Mouse (Mus musculus): Measurements from ENCODE around the gene Gm10134.

The Gm10134 gene

GRCm38 (mm10) chr2:28504676-28505075, 1.2 kb upstream of the Gm10134 start:
- DNase-seq (ENCODE audit: low spot score): peak; percentile 34

DNA sequence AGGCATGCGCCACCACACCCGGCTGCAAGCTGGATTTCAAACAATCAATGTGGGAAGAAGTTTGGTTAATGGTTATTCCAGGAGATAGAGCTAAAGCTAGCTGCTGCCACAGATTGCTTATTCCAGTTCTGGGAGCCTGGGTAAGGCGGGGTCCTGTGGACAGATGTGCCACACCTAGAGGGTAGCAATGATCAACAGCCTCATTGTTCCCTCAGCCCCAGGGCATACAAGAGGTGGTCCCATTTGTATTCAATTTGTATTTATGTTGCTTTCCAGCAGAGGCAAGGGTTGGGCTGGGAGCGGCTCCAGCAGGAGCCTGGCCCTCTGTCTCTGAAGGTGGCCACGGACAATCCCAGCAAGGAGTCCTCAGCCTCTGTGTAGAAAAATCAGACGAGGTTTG, 396 bp downstream of the Gm10134 start:
- DNase-seq (ENCODE audit: low spot score): peak; percentile 28

DNA sequence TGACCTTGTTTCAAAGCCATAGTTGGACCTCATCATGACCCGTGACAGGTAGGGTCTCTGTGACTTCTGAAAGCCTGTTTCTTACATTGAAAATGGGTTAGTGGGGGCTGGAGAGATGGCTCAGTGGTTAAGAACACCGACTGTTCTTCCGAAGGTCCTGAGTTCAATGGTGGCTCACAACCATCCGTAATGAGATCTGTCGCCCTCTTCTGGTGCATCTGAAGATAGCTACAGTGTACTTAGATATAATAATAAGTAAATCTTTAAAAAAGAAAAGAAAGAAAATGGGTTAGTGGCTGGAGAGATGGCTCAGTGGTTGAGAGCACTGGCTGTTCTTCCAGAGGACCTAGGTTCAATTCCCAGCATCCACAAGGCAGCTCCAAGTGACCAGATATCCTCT, 5.7 kb downstream of the Gm10134 start:
- peak; percentile 31 for DNase-seq (ENCODE audit: low spot score)

DNA sequence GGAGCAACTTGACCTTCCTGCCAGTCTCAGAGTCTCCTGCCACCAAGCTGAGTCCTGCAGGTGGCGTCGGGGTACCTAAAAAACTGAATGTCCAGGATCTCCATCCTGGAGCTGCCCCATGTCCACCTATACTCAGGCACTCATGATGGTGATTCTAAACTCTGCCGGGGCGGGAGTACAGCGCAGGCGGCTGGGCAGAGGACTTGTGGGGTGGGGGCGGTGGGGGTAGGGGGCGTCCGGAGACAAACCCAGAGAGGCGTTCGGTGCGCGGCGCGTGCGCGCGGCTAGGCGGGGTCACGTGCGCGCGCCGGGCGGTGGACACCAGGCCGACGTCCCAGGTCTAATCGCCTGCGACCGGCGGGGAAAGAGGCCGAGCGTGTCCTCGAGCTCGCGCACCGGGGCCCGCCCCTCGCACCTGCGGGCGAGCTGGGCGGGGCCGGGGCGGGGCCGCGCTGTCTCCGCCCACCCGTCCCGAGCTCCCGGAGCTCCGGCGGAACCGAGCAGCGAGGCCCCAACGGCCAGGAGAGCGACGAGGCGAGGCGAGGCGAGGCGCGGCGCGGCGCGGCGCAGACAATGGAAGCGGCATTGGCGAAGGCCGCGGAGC, 7.0 kb downstream of the Gm10134 start, which contains the start of gene Ralgds:
TSS of gene Ralgds (plus strand) at position 328 of the 604 bp plus-strand sequence.
- DNase-seq (ENCODE audit: low spot score): peak; percentile 77

DNA sequence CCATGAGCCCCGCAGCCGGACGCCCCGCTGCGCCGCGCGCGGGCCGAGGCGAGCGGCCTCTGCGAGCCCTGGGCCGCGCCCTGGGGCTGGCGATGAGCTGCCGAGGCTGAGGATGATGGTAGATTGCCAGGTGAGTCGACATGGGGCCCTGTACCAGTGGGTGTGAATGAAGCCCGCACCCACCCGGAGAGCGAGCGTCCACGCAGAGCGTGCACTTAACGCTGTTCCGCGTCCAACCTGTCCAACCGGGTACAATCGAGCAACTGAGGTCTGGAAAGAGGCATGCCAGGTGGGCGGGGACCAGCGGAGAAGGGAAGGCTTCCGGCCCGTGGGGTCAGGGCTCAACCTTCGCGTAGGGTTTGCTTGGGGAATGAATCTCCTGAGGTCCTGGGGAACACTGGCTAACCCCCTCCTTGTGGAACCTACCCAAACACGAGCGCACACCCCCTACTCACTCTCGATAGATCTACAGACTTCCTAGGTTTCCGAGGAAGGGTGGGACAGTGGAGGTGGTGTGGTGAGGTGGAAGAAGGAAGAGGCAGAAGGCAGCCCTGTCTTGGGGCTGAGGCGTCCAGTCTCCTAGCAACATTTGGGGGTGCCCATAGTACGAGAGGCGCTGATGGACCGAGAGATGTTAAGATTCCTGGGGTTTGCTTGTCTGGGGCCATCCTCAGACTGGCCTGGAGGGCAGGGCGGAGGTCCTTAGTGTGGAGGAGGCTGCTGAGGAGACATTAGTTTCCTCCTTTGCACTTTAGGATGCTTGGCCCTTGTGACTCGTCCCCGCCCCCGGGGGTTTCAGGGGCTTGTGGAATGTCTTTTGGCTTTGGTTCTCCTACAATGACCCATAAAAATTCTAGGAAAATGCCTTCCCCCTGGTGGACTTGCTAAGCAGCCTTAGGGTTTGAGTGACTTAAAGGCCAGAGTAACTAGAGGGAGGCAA, 7.8 kb downstream of the Gm10134 start:
- peak; percentile 68 for DNase-seq (ENCODE audit: low spot score)

- peak; percentile 95 for DNase-seq (ENCODE audit: low spot score)
These were observed 8.6 kb downstream of the Gm10134 start for GRCm38 (mm10) chr2:28514489-28514888.

GRCm38 (mm10) chr2:28517206-28517909, 11.5 kb downstream of the Gm10134 start:
- DNase-seq (ENCODE audit: low spot score): peak; percentile 87

GRCm38 (mm10) chr2:28518231-28518630, 12.3 kb downstream of the Gm10134 start:
- DNase-seq (ENCODE audit: low spot score): no peak

GRCm38 (mm10) chr2:28520581-28520980, 14.7 kb downstream of the Gm10134 start:
- no peak for DNase-seq (ENCODE audit: low spot score)

DNA sequence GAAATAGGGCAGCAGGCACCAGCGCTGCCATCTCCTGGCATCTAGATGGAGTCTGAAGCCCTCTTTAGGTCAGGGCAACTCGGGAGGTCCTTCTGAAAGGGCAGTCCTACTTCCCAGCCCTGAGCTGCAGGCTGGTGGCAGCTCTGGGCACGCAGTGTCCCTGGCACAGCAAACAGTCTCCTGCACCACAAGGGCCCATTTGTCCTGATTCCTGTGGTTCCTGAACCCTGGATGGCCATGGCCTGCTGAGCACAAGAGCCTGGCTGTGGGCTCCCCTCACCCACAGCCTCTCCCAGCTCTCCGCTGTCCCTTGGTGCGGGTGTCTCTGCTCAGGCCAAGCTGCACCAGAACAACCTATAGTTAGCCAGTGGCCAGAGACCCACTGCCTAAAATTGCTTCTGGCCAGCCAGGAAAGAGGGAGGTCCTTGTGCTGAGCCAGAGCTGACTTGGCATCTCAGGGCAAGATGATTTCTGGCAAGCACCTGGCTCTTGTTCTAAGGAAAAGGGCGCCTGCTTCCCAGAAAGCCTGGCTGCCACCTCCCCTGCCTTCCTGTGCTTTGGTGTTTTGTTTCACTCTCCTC, 15.8 kb downstream of the Gm10134 start:
- no peak for DNase-seq (ENCODE audit: low spot score)

- no peak for DNase-seq (ENCODE audit: low spot score)
These were observed 16.3 kb downstream of the Gm10134 start for GRCm38 (mm10) chr2:28522166-28522565.

- peak; percentile 86 for DNase-seq (ENCODE audit: low spot score)
These were observed 17.8 kb downstream of the Gm10134 start for GRCm38 (mm10) chr2:28523643-28524117.

DNA sequence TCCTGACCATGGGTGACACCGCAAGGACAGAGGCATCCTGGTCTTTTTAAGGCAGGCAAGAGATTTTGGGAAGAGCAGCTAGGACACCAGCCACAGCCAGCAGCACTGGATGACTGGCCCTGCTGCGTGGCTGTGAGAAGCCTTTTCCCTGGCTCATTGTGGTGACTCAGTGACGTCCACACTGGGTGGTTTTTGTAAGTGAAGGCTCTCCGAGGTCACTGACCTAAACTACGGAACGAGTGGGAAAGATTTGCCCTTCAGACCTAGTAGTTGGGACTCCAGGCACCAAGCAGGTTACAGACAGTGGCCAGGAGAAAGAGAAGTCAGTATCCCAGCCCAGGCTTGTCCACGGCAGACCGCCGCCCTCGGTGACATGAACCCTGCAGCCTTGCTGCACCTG, 18.5 kb downstream of the Gm10134 start:
- DNase-seq (ENCODE audit: low spot score): no peak

DNA sequence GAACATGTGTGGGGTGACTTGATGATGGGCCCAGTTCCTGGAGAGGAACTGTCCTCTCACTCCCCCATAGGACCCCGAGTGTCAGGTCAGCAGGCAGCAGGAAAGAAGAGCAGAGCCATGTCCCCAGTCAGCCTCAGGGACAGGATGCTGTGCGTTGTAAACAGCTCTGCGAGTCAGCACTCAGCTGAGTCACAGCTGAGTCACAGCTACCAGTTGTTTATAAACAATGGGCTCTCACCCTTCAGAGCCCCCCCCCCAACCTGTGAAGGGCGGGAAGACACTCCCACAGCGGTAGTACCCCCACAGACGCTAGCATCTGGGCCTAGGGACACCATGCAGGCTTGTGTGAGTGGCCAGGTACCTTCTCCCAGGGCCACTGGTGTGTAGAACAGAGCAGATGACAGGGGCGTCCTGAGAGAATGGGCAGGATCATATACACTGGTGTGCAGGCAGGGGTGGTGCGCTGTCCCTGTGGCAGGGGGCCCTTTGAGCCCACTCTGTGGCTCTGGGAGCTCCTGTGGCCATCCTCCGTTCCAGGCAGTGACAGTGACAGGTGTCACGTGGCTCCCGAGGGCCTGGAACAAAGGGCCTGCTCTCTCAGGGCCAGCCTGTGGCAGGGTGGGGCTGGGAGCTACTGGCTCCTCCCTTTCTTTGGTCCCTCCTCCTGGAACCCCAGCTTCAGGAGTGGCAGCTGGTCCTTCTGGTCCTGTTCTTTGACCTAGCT, 19.5 kb downstream of the Gm10134 start:
- DNase-seq (ENCODE audit: low spot score): no peak

- DNase-seq (ENCODE audit: low spot score): no peak
These were observed 20.3 kb downstream of the Gm10134 start for GRCm38 (mm10) chr2:28525943-28526876.

DNA sequence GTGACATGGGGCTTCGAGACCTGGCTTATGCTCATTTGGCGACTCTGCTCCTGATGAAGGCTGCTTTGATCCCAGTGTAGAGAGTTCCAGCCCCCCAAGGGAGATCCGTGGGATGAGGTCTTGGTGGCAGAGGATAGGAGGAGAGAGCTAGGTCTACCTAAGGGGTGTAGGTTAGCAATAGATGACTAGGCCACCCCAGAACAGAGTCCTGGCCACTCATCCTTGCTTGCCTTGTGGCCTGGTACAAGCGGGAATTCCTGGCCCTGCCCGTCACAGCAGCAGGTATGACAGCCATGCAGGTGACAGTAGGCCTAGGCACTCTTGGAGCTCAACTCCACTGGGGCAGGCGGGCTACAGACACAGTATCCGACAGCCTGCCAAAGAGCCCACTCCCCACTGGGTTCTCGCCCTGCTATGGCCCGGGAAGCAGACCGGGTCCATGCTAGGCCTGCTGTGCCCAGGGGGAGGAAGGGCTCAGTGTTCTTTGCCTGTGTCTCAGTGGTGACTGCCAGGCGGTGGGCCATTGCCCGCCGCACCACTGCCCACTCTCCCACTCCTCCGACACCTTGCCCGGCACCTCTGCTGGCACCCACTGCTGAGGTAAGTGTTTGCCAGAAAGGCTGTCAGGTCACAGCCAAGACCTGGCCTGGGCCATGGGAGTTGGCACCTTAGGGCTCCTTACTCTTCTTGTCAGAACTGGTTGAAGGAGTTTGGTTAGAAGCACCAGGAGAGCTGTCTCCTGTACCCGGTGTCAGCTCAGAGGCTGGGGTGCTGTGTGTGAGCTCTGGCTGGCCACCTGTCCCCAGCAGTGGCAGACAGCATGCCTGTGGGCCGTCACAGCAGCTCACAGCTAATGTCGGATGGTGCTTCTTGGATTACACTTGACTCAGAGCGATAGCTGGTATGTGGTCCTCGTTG, 21.8 kb downstream of the Gm10134 start:
- DNase-seq (ENCODE audit: low spot score): no peak

DNA sequence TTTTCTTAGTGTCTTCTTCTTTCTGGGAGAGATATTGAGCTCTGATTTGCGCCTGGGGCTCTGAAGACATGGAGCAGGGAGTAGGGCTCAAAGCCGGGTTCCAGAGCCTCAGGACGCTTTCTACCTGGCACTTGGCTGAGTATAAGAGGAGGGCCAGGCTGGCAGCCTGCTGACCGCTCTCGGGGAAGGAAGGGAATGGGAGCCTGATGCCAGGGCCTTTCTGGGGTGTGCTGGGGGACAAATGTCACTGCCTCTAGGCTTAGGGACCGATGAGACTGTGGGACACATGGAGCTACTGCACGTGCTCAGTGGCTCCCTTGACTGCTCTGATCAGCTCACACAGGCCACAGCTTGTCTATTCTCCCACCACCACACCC, 22.4 kb downstream of the Gm10134 start:
- no peak for DNase-seq (ENCODE audit: low spot score)

- no peak for DNase-seq (ENCODE audit: low spot score)
These were observed 24.0 kb downstream of the Gm10134 start for GRCm38 (mm10) chr2:28529856-28530255.

DNA sequence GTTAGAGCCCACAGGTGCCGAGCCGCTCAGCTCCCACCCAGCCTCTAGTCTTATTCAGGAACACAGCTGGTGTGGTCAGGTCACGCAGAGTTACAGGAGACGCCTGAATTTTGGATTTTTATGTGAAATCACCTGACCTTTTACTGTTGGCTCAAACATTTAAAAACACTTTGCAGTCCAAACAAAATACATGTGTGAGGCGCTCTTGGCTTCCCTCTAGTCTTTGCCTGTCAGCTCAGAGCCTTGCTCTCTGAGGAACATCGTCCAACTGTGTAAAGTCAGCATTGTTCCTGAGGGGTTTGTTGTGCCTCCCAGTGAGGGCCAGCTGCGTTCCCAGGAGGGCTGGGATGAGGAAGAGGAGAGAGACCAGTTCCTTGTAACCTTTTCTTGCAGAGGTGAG, 24.4 kb downstream of the Gm10134 start:
- DNase-seq (ENCODE audit: low spot score): no peak

All from testis, postnatal 10 days (tissue).